Mouse (Mus musculus) heart, embryonic 15.5 days (tissue): ENCODE data around the gene Emsy. TPM values are rescaled to one million over a fixed set of nuclear protein-coding genes. Genes with fewer than 3 reads are reported as not detected.

Experiments used
- ATAC-seq: fragments of 200-750 bp; cut with Nextera tagmentation; replicated peaks from 2 replicates; pipeline ENCODE4 v1.8.0; 2017; ENCODE audit warnings: low read depth, moderate TSS enrichment; ENCODE audit not compliant: insufficient number of reproducible peaks, insufficient read depth, low FRiP score
- H3K27ac ChIP-seq: fragments of 300-500 bp; sonication (generic); 2 replicates; pipeline ENCODE4 v1.5.1; 2015; ENCODE audit warnings: mild to moderate bottlenecking, inconsistent platforms
- H3K27me3 ChIP-seq: fragments of 300-500 bp; sonication (generic); 2 replicates; pipeline ENCODE4 v1.6.1; 2015; ENCODE audit warnings: inconsistent platforms
- H3K36me3 ChIP-seq: fragments of 300-500 bp; sonication (generic); 2 replicates; pipeline ENCODE4 v1.6.1; 2015; ENCODE audit warnings: mild to moderate bottlenecking, inconsistent platforms
- H3K4me1 ChIP-seq: fragments of 300-500 bp; sonication (generic); replicated peaks from 2 replicates; pipeline ENCODE4 v1.6.1; 2015; ENCODE audit warnings: inconsistent platforms
- H3K4me2 ChIP-seq: fragments of 300-500 bp; sonication (generic); 2 replicates; pipeline ENCODE4 v1.6.1; 2015; ENCODE audit warnings: inconsistent platforms, mild to moderate bottlenecking, moderate library complexity
- H3K4me3 ChIP-seq: fragments of 300-500 bp; sonication (generic); 2 replicates; pipeline ENCODE4 v1.5.1; 2015; ENCODE audit warnings: mild to moderate bottlenecking, inconsistent platforms
- H3K9ac ChIP-seq: fragments of 300-500 bp; sonication (generic); 2 replicates; pipeline ENCODE4 v1.6.1; 2015; ENCODE audit warnings: mild to moderate bottlenecking, inconsistent platforms
- H3K9me3 ChIP-seq: fragments of 300-500 bp; sonication (generic); replicated peaks from 2 replicates; pipeline ENCODE4 v1.6.1; 2016; ENCODE audit warnings: inconsistent platforms
- WGBS: fragments of 180-500 bp; shearing (Covaris S2); methylation state at CpG from one replicate; pipeline ENCODE4 v1.1.7; 2015; ENCODE audit warnings: mixed read lengths; 5-methylcytosine and 5-hydroxymethylcytosine counted together
- polyA plus RNA-seq: library from polyadenylated mRNA; unstranded; fragments of >200 nt; fragmentation: Nextera tagmentation; extraction: Ambion mirVana; gene quantifications from 2 replicates; pipeline ENCODE4 v1.2.1, GENCODE M21; 2015

Gene Emsy
- polyA plus RNA-seq, 1 experiment from 2014 or later, result 20.2 TPM

- Histone ChIP-seq H3K9ac (no peak overlapping the region), H3K36me3 (no peaks in the 10 kb centered on the region), H3K27me3 (no peaks in the 10 kb centered on the region), H3K4me1 (peaks cover 22% of the 10 kb centered on the region), H3K9me3 (no peaks in the 10 kb centered on the region), H3K4me2 (no peak overlapping the region), H3K4me3 (no peak overlapping the region), H3K27ac (no peak overlapping the region)
- ATAC-seq, result no peak
- WGBS, result 83% methylated on average over 1 of the region's 1 CpGs
Observed at GRCm38 (mm10) chr7:98577461-98577860, 79.1 kb downstream of the Emsy start.

GRCm38 (mm10) chr7:98575651-98576239, 80.8 kb downstream of the Emsy start:
- no peaks in the 10 kb centered on the region for H3K9me3 ChIP-seq
- H3K36me3 ChIP-seq, result no peaks in the 10 kb centered on the region
- H3K27ac ChIP-seq, result no peak overlapping the region
- no peak overlapping the region for H3K4me2 ChIP-seq
- 93% methylated on average over 3 of the region's 3 CpGs for WGBS
- ATAC-seq, result no peak
- peaks cover 36% of the 10 kb centered on the region for H3K4me1 ChIP-seq
- H3K27me3 ChIP-seq, result no peaks in the 10 kb centered on the region
- H3K9ac ChIP-seq, result no peak overlapping the region
- no peak overlapping the region for H3K4me3 ChIP-seq

GRCm38 (mm10) chr7:98574771-98575191, 81.8 kb downstream of the Emsy start:
- H3K4me1 ChIP-seq, result peaks cover 37% of the 10 kb centered on the region

GRCm38 (mm10) chr7:98574271-98574670, 82.3 kb downstream of the Emsy start:
- Histone ChIP-seq H3K4me2 (no peak overlapping the region), H3K36me3 (no peaks in the 10 kb centered on the region), H3K9ac (no peak overlapping the region), H3K4me1 (peaks cover 37% of the 10 kb centered on the region), H3K4me3 (no peak overlapping the region), H3K27ac (no peak overlapping the region), H3K27me3 (no peaks in the 10 kb centered on the region), H3K9me3 (no peaks in the 10 kb centered on the region)
- no peak for ATAC-seq
- 80% methylated on average over 7 of the region's 7 CpGs for WGBS

More at GRCm38 (mm10) chr7:98574771-98575191, 81.8 kb downstream of the Emsy start:
- no peak overlapping the region for H3K9ac ChIP-seq
- H3K27ac ChIP-seq, result no peak overlapping the region
- H3K4me2 ChIP-seq, result no peak overlapping the region
- ATAC-seq, result no peak
- H3K36me3 ChIP-seq, result no peaks in the 10 kb centered on the region
- WGBS, result 69% methylated on average over 2 of the region's 2 CpGs
- no peaks in the 10 kb centered on the region for H3K27me3 ChIP-seq
- no peaks in the 10 kb centered on the region for H3K9me3 ChIP-seq
- H3K4me3 ChIP-seq, result no peak overlapping the region

- Histone ChIP-seq H3K4me2 (no peak overlapping the region), H3K4me3 (no peak overlapping the region), H3K9ac (no peak overlapping the region), H3K4me1 (peaks cover 37% of the 10 kb centered on the region), H3K36me3 (no peaks in the 10 kb centered on the region), H3K27ac (peak overlapping the region; percentile 62), H3K27me3 (no peaks in the 10 kb centered on the region), H3K9me3 (no peaks in the 10 kb centered on the region)
- peak; percentile 44; the same call in 1 of the 2 replicates for ATAC-seq
- WGBS, result 51% methylated on average over 10 of the region's 10 CpGs
Observed at GRCm38 (mm10) chr7:98573231-98573781, 83.3 kb downstream of the Emsy start.

- WGBS, result 29% methylated on average over 10 of the region's 10 CpGs
- H3K4me3 ChIP-seq, result no peak overlapping the region
- H3K4me2 ChIP-seq, result no peak overlapping the region
- no peaks in the 10 kb centered on the region for H3K36me3 ChIP-seq
- no peaks in the 10 kb centered on the region for H3K9me3 ChIP-seq
- H3K9ac ChIP-seq, result no peak overlapping the region
- H3K27ac ChIP-seq, result peak overlapping the region; percentile 62
- peaks cover 37% of the 10 kb centered on the region for H3K4me1 ChIP-seq
- peak; percentile 44 for ATAC-seq
- no peaks in the 10 kb centered on the region for H3K27me3 ChIP-seq
Observed at GRCm38 (mm10) chr7:98572223-98572868, 84.2 kb downstream of the Emsy start.

GRCm38 (mm10) chr7:98570824-98571505, 85.6 kb downstream of the Emsy start:
- Histone ChIP-seq H3K4me1 (peaks cover 40% of the 10 kb centered on the region), H3K9me3 (no peaks in the 10 kb centered on the region), H3K36me3 (no peaks in the 10 kb centered on the region), H3K27me3 (no peaks in the 10 kb centered on the region), H3K27ac (peak overlapping the region; percentile 15; the same call in 1 of the 2 replicates), H3K4me3 (no peak overlapping the region), H3K4me2 (no peak overlapping the region), H3K9ac (no peak overlapping the region)
- ATAC-seq, result no peak
- WGBS, result 54% methylated on average over 8 of the region's 8 CpGs

- peaks cover 19% of the 10 kb centered on the region for H3K4me1 ChIP-seq
- ATAC-seq, result no peak
- H3K9ac ChIP-seq, result no peak overlapping the region
- H3K27me3 ChIP-seq, result no peaks in the 10 kb centered on the region
- 51% methylated on average over 5 of the region's 5 CpGs for WGBS
- no peak overlapping the region for H3K27ac ChIP-seq
- H3K4me3 ChIP-seq, result no peak overlapping the region
- H3K9me3 ChIP-seq, result no peaks in the 10 kb centered on the region
- H3K36me3 ChIP-seq, result no peaks in the 10 kb centered on the region
- H3K4me2 ChIP-seq, result no peak overlapping the region
Observed at GRCm38 (mm10) chr7:98567056-98567455, 89.5 kb downstream of the Emsy start.

GRCm38 (mm10) chr7:98564607-98565364, 91.8 kb downstream of the Emsy start:
- no peaks in the 10 kb centered on the region for H3K9me3 ChIP-seq
- no peak overlapping the region for H3K9ac ChIP-seq
- no peak overlapping the region for H3K4me3 ChIP-seq
- no peaks in the 10 kb centered on the region for H3K27me3 ChIP-seq
- H3K36me3 ChIP-seq, result no peaks in the 10 kb centered on the region
- H3K4me2 ChIP-seq, result no peak overlapping the region
- ATAC-seq, result peak; percentile 59; the same call in 1 of the 2 replicates
- peaks cover 9% of the 10 kb centered on the region for H3K4me1 ChIP-seq
- 62% methylated on average over 9 of the region's 9 CpGs for WGBS
- H3K27ac ChIP-seq, result peak overlapping the region; percentile 38

- H3K4me2 ChIP-seq, result no peak overlapping the region
- H3K27me3 ChIP-seq, result no peaks in the 10 kb centered on the region
- H3K9ac ChIP-seq, result no peak overlapping the region
- WGBS, result 81% methylated on average over 6 of the region's 6 CpGs
- no peak overlapping the region for H3K4me3 ChIP-seq
- no peaks in the 10 kb centered on the region for H3K9me3 ChIP-seq
- H3K36me3 ChIP-seq, result no peaks in the 10 kb centered on the region
- H3K4me1 ChIP-seq, result peaks cover 9% of the 10 kb centered on the region
- no peak for ATAC-seq
- H3K27ac ChIP-seq, result peak overlapping the region; percentile 38
Observed at GRCm38 (mm10) chr7:98563991-98564390, 92.6 kb downstream of the Emsy start.

- Histone ChIP-seq H3K9ac (no peak overlapping the region), H3K4me3 (no peak overlapping the region), H3K27me3 (no peaks in the 10 kb centered on the region), H3K4me2 (no peak overlapping the region), H3K36me3 (no peaks in the 10 kb centered on the region), H3K4me1 (peaks cover 16% of the 10 kb centered on the region), H3K9me3 (no peaks in the 10 kb centered on the region), H3K27ac (peak overlapping the region; percentile 18; the same call in 1 of the 2 replicates)
- peak; percentile 32; the same call in 1 of the 2 replicates for ATAC-seq
- 64% methylated on average over 5 of the region's 5 CpGs for WGBS
Observed at GRCm38 (mm10) chr7:98562966-98563365, 93.6 kb downstream of the Emsy start.
